Mouse (Mus musculus) liver, embryonic 14.5 days (tissue): ENCODE data around the gene Traf5. TPM values are rescaled to one million over a fixed set of nuclear protein-coding genes. Genes with fewer than 3 reads are reported as not detected.
A peak's percentile ranks its signal among the peaks of the same experiment; 100 is the strongest.

Experiments used
- ATAC-seq: fragments of 200-750 bp; cut with Nextera tagmentation; 2 replicates; pipeline ENCODE4 v1.8.0; 2017; ENCODE audit warnings: moderate number of reproducible peaks, mild to moderate bottlenecking, moderate library complexity; ENCODE audit not compliant: insufficient read depth
- DNase-seq, 3 experiments: peaks; one replicate each; pipeline ENCODE4 v3.0.0-alpha.2; 2012 to 2013; ENCODE audit warnings: low read depth in 3 of 3, low spot score in 3 of 3
- H3K27ac ChIP-seq: fragments of 300-500 bp; sonication (generic); 2 replicates; pipeline ENCODE4 v1.5.1; 2014; ENCODE audit warnings: moderate library complexity, mild to moderate bottlenecking, control low read depth, inconsistent platforms
- H3K27me3 ChIP-seq: fragments of 300-500 bp; sonication (generic); 2 replicates; pipeline ENCODE4 v1.6.1; 2014; ENCODE audit warnings: mild to moderate bottlenecking, low read length, moderate library complexity; ENCODE audit not compliant: control insufficient read depth, insufficient read depth
- H3K36me3 ChIP-seq: fragments of 300-500 bp; sonication (generic); replicated peaks from 2 replicates; pipeline ENCODE4 v1.6.1; 2014; ENCODE audit warnings: low read depth; ENCODE audit not compliant: control insufficient read depth, insufficient read depth
- H3K4me1 ChIP-seq, 2 experiments: fragments of 200-500 bp in 1 of 2; fragments of 300-500 bp in 1 of 2; sonication (generic) in 1 of 2; replicated peaks; 2 replicates each; pipeline ENCODE4 v1.6.1; 2012 to 2014; ENCODE audit warnings: antibody characterized with exemption in 1 of 2, inconsistent platforms in 1 of 2, low read length in 1 of 2; ENCODE audit not compliant: control insufficient read depth in 2 of 2, insufficient read depth in 2 of 2
- H3K4me2 ChIP-seq: fragments of 300-500 bp; sonication (generic); 2 replicates; pipeline ENCODE4 v1.6.1; 2014; ENCODE audit warnings: low read depth, mild to moderate bottlenecking, control low read depth, moderate library complexity
- H3K4me3 ChIP-seq, 2 experiments: fragments of 200-500 bp in 1 of 2; fragments of 300-500 bp in 1 of 2; sonication (generic) in 1 of 2; 2 replicates each; pipeline ENCODE4 v1.5.1; 2012 to 2014; ENCODE audit warnings: low read depth in 2 of 2, low read length in 2 of 2, mild to moderate bottlenecking in 2 of 2, control low read depth in 1 of 2, inconsistent platforms in 1 of 2, moderate library complexity in 1 of 2; ENCODE audit not compliant: insufficient read depth in 1 of 2
- H3K9ac ChIP-seq: fragments of 300-500 bp; sonication (generic); replicated peaks from 2 replicates; pipeline ENCODE4 v1.6.1; 2014; ENCODE audit warnings: mild to moderate bottlenecking, control low read depth, moderate library complexity
- H3K9me3 ChIP-seq: fragments of 300-500 bp; sonication (generic); 2 replicates; pipeline ENCODE4 v1.6.1; 2016; ENCODE audit warnings: low read length, mixed read lengths; ENCODE audit not compliant: control insufficient read depth
- CTCF ChIP-seq: IDR thresholded peaks from 2 replicates; pipeline ENCODE4 v1.5.1; 2016; ENCODE audit warnings: antibody characterized with exemption, low read depth, control low read depth
- EP300 ChIP-seq: IDR thresholded peaks from 2 replicates; pipeline ENCODE4 v1.6.1; 2016; ENCODE audit warnings: antibody characterized with exemption, low read depth
- WGBS: fragments of 180-500 bp; shearing (Covaris S2); extraction: QIAGEN DNeasy Blood & Tissue Kit; methylation state at CpG from one replicate; pipeline ENCODE4 v1.1.7; 2014; ENCODE audit not compliant: insufficient replicate concordance; 5-methylcytosine and 5-hydroxymethylcytosine counted together
- polyA plus RNA-seq, 2 experiments: library from polyadenylated mRNA; depleted of rRNA in 1 of 2; stranded (reverse) in 1 of 2; unstranded in 1 of 2; fragments of >200 nt; fragmentation: Nextera tagmentation in 1 of 2; extraction: Ambion mirVana in 1 of 2; gene quantifications; 2 replicates each; pipeline versions ENCODE4 v1.2.1 to v1.2.3; 2012 to 2014

Traf5 gene
- polyA plus RNA-seq, 2 experiments = 4.9 to 7.2 TPM

- no peak overlapping the region for H3K27ac ChIP-seq
- H3K9me3 ChIP-seq = no peaks in the 10 kb centered on the region
- H3K4me1 ChIP-seq = peaks cover 0 to 6% of the 10 kb centered on the region in 2 experiments; a peak in 2 of 4 replicates
- H3K36me3 ChIP-seq = no peaks in the 10 kb centered on the region
- TF ChIP-seq CTCF = no peak
- TF ChIP-seq EP300 = no peak
- H3K9ac ChIP-seq = no peak overlapping the region
- H3K4me2 ChIP-seq = peak overlapping the region; percentile 14; the same call in 1 of the 2 replicates
- DNase-seq (no peak), ATAC-seq (0 out of 2 replicates have a peak, but pooled peaks have one; percentile 11)
- WGBS = 48% methylated on average over 3 of the region's 3 CpGs
- H3K4me3 ChIP-seq = no peak overlapping the region
- no peaks in the 10 kb centered on the region for H3K27me3 ChIP-seq
Measured at GRCm38 (mm10) chr1:191956261-191956660, 136.1 kb downstream of the Traf5 start.

- Histone ChIP-seq H3K4me1 (peaks cover 0 to 6% of the 10 kb centered on the region in 2 experiments; a peak in 2 of 4 replicates), H3K4me3 (no peak overlapping the region), H3K27ac (no peak overlapping the region), H3K4me2 (no peak overlapping the region), H3K9me3 (no peaks in the 10 kb centered on the region), H3K36me3 (no peaks in the 10 kb centered on the region), H3K9ac (no peak overlapping the region), H3K27me3 (no peaks in the 10 kb centered on the region)
- DNase-seq = no peak
- WGBS = 21% methylated on average over 3 of the region's 3 CpGs
- ATAC-seq = no peak; the same call in 1 of the 2 replicates
- TF ChIP-seq EP300 = no peak
- TF ChIP-seq CTCF = no peak
Measured at GRCm38 (mm10) chr1:191955101-191955500, 137.3 kb downstream of the Traf5 start.

- TF ChIP-seq CTCF (no peak), EP300 (no peak)
- no peaks in the 10 kb centered on the region for H3K36me3 ChIP-seq
- H3K4me1 ChIP-seq = peaks cover 0 to 6% of the 10 kb centered on the region in 2 experiments; a peak in 2 of 4 replicates
- H3K27ac ChIP-seq = no peak overlapping the region
- H3K4me2 ChIP-seq = no peak overlapping the region
- H3K9me3 ChIP-seq = no peaks in the 10 kb centered on the region
- DNase-seq (no peak), ATAC-seq (no peak)
- H3K27me3 ChIP-seq = no peaks in the 10 kb centered on the region
- H3K9ac ChIP-seq = no peak overlapping the region
- H3K4me3 ChIP-seq = no peak overlapping the region
- 76% methylated on average over 11 of the region's 11 CpGs for WGBS
Measured at GRCm38 (mm10) chr1:191952733-191953335, 139.5 kb downstream of the Traf5 start.

- no peaks in the 10 kb centered on the region for H3K27me3 ChIP-seq
- 39% methylated on average over 2 of the region's 2 CpGs for WGBS
Measured at GRCm38 (mm10) chr1:191950611-191951010, 141.7 kb downstream of the Traf5 start.

GRCm38 (mm10) chr1:191948600-191948999, 143.8 kb downstream of the Traf5 start:
- 60% methylated on average over 8 of the region's 8 CpGs for WGBS

More at GRCm38 (mm10) chr1:191950611-191951010, 141.7 kb downstream of the Traf5 start:
- no peak overlapping the region for H3K4me3 ChIP-seq
- H3K9ac ChIP-seq = no peak overlapping the region
- H3K9me3 ChIP-seq = no peaks in the 10 kb centered on the region
- no peak for TF ChIP-seq CTCF
- no peak for TF ChIP-seq EP300
- H3K36me3 ChIP-seq = no peaks in the 10 kb centered on the region
- no peak overlapping the region for H3K4me2 ChIP-seq
- no peak for ATAC-seq
- H3K27ac ChIP-seq = no peak overlapping the region
- peaks cover 0 to 6% of the 10 kb centered on the region in 2 experiments; a peak in 2 of 4 replicates for H3K4me1 ChIP-seq
- DNase-seq = no peak

More at GRCm38 (mm10) chr1:191948600-191948999, 143.8 kb downstream of the Traf5 start:
- Histone ChIP-seq H3K27me3 (no peaks in the 10 kb centered on the region), H3K36me3 (no peaks in the 10 kb centered on the region), H3K4me3 (no peak overlapping the region), H3K27ac (no peak overlapping the region), H3K9me3 (no peaks in the 10 kb centered on the region), H3K9ac (no peak overlapping the region), H3K4me2 (no peak overlapping the region), H3K4me1 (peaks cover 0 to 3% of the 10 kb centered on the region in 2 experiments; a peak in 1 of 4 replicates)
- no peak for ATAC-seq
- TF ChIP-seq EP300 = no peak
- no peak for TF ChIP-seq CTCF
- DNase-seq = no peak
